Mouse (Mus musculus) lung, postnatal 36 days (tissue): ENCODE results near the gene Slc35e4.
"Not testable (repeated sequence)": the region's sequence is repeated elsewhere in the genome, so short reads cannot be mapped to it uniquely, and the experiment has no call there.

Experiments used
- DNase-seq: peaks from one replicate; pipeline ENCODE4 v3.0.0; 2022; ENCODE audit warnings: mixed read lengths

The Slc35e4 gene

DNA sequence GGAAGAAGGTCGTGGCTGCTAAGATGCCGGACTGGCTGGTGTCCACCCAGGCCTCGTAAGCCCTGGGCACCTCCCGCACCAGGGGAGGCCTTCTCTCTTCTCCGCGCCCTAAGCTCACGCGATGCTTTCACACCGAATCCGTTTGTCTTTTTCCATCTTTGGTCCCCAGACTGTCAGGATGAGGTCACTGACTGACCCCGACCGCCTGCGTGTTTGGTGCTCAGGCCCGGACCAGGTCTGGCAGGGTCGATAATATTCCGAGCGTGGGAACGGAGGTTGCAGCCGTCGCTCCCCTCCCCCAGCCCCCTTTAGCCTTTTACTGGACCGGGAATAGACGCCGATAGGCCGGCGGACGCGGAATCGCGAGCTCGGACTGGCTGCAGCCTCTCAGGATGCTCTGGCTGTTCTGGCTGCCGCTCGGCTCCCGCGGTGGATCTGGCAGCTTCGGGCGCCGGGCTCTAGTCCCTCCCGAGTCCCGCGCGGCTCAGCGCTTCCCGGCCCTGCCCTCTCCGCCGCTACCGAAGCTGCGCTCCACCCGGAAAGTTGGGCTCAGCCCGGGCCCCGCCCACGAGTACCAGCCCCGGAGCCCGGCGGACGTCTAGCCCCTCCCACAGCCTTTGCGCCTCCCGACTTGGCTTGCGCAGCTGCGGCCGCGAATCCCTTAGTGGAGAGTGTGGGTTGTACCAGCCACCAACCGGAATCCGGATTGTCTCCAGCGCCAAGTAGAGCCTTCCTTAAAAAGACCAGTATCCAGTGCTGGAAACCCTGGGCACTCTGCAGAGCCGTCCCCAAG lies 952 bp downstream of the Slc35e4 start:
- peak; percentile 96 for DNase-seq

DNA sequence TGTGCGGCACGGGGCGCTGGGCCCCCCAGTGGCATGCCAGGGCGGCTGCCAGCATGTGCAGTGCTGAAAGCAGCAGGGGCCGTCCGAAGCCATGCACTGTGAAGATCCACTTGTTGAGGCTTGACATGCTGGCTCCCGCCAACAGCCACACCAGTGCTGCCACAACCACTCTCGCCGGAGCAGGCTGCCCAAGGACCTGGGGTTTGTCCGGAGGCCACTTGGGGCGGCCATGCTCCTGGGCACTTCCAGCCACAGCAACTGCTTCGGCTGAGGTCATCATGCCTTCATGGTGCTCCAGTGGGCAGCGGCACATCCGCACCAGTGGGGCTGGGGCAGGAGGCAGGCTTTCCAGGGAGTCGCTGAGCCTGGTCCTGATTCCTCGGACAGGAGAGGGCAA lies 1.6 kb downstream of the Slc35e4 start:
- peak; percentile 41 for DNase-seq

DNA sequence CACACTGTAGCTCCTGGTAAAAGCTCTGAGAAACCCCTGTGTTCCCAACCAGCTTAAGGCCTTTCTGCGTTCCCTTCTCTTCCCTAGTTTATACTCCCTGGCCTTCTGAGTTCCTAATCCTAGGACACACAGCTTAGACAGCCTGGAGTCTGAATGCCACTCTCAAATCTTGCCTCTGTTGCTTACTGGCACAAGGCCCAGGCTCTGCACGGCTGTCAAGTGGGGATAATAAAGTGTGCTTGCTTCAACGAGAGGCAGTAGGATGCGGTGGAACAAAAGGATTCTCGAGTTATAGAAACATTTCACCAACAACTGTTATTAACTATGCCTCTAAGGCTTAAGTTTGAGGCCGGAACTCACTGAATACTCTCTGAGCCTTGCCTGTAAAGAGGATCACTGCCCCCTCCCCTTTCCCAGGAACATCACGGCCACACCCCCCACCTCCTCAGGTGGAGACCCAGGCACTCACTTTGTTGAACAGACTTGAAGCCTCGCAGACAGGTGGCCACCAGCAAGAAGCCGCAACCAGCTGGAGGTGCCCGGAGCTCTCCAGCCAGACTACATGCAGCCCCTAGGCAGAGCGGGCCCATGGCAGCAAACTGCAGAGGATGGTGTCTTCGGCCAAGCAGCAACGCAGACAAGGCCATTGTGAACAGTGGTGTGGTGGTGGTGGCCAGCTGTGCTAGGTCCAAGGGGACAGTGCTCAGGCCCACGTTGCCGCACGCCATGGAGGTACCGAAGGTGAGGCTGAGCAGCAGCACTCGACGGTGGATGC lies 2.2 kb downstream of the Slc35e4 start:
- DNase-seq: peak; percentile 50

DNA sequence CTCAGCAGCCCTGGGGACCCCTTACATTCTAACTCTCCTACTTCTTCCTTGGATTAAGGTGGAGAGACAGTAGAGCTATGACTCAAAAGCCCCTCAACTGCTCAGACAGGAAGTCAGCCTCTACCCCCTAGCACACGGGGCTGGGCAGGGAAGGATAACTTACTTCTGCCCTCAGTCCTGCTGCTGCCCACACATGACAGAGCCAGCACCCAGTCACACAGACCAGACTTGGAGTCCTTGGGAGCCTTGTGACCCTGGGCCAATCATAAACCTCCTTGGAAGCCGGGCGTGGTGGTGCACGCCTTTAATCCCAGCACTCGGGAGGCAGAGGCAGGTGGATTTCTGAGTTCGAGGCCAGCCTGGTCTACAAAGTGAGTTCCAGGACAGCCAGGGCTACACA lies 3.0 kb downstream of the Slc35e4 start:
- DNase-seq: not testable (repeated sequence)

DNA sequence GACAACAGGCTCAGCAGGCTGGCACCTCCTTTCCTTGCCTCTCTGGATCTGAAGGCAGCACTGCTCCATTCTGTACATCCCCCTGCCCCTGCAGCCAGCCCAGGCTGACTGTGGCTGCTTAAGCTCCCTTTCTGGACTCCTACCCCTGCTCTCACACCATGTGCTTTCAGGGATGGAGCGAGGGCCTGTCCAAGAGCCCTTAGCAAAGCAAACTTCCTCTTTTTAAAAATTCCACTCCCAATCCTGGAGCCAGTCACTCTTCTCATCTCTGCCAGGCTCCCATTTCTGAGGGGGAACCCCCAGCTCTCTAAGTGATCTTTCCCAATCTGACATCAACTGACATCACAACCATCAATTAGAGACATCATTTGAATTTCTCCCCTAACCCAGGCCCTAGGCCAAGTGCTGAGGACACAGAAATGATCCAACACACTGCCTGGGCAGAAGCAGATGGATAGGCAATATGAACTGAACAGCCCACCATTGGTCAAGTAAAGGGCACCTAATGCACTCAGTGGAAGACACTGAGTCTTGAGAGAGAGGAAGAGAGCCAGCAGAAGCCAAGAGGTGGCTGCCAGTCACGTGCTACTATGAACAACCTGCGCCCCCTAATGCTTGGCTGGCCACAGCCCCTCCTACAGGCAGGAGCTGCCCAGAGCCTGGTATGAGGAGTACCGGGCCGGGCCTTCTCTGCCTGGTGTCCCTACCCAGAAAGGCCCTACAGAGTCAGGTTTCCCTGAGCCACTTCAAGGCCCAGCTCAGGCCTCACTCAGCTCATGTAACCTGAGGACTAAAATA lies 3.8 kb downstream of the Slc35e4 start:
- DNase-seq: peak; percentile 51

DNA sequence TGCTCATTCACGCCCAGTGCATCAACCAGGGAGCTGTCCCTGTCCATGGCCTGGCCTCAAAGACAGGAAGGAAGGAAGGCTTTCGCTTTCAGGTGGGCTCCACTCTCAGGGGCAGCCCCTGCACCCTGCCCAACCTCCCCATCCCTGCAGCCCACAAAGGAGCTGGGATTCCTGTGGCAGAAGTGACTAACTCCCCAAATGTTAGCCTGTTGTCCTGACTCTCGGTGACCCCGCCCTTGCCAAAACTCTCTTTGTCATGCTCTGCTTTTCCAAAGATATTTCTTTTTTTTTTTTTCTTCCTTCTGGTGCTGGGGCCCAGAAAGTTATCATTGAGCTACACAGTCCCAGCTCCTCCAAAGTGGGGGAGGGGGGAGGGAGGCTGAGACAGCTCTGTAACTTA lies 5.2 kb downstream of the Slc35e4 start:
- DNase-seq: no peak

DNA sequence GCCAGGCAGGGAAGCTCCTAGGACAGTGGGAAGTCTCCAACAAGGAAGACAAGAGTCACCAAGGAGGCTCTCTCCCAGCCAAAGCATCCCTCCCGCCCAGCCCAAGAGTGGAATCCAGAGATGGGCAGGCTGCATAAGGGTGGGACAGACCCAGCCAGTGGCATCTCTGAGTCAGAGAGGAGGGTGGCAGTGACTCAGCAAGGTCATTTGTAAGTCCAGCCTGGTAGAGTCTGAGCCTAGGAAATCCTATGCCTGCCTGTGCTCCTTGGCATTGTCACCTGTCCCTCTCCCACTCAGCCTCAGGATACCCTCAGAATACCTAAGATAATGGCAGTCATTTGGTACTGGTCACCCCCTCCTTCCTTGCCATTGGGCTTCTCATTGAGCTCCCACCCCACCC lies 9.0 kb downstream of the Slc35e4 start:
- DNase-seq: no peak

DNA sequence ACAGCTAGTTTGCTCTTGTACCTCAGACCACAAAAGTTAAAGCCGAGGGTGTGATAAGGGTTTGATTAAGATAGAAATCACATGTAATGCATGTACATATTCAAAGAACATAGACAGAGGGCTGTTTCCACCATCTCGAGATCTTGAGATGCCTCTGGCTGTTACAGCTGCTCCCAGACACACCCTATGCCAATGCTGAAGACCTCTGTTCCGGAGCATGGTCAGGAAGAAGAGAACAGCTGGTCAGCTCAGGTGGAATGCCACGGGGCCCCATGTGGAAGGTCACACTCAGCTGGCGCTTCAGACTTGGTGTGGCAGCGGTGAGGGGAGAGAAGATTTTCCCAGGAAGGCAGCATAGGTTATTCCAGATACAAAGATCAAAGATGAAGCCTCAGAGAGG lies 9.8 kb downstream of the Slc35e4 start:
- no peak for DNase-seq

DNA sequence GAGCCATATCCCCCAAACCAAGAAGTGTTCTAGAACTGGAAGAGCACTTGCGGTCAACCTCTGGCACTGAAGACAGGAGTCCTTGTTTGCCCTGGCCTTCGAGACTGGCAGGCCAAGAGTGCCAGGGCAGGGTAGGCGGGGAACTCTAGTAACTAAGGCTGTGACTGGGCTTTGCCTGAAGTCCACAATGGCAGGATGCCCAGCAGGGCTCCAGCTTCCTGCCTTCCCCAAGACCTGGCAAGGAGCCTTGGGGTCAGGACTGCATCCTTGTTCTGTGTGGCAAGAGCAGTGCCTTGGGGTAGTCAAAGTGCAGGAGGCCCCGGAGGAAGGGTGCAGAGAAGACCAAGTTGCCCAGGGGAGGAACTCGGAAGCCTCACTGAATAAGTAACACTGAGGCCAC lies 11.4 kb downstream of the Slc35e4 start:
- DNase-seq: peak; percentile 96

DNA sequence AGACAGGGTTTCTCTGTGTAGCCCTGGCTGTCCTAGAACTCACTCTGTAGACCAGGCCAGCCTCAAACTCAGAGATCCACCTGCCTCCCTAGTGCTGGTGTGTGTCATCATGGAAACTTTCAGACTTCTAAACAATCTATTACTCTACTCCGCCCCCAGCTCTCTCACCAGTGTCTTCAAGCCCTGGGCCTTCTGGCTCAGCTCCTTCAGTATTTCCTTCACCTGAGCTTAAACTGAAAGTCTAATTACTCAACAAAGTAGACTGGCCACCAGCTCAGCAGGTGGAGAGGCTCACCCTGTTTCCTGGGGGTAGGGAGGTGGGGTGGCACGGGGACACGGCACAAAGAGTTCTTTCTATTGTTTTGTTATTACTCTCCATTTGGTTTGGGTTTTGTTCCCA lies 11.9 kb downstream of the Slc35e4 start:
- DNase-seq: peak; percentile 41

DNA sequence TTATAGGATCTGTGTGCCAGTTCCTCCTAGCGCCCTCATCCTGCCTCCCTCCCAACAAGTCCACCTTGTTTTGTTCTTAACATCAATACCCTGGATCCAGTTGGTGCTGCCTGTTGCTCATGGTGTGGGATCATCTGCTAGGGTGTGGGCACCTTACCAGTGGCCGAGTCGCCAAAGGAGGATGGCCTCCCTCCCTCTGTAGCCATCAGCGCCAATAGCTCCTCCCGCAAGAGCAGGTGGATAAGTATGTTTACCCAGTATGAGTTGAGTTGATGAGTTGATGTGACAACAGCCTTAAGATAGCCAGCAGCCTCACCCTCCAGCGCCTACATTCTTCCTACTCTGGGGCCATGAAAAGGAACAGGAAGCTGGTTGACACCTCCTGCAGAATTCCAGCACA lies 14.2 kb downstream of the Slc35e4 start:
- no peak for DNase-seq

DNA sequence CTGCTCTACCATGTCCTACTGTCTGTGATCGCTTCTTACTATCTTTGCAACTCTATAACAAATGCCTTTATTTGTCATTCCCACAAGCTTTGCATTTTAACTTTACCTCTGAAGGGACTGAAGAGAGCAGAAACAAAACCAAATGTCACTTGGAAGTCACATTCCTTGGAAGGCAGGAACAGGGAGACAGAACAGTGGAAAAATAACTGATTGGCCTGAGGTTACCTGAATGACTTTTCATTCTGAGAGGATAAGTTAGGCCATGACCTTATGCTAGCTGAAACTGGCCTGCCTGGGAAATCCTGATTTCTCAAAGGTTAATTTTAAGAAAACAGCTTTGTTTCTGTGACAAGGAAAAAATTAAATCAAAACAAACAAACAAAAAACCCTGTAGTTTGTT lies 18.5 kb downstream of the Slc35e4 start:
- no peak for DNase-seq

DNA sequence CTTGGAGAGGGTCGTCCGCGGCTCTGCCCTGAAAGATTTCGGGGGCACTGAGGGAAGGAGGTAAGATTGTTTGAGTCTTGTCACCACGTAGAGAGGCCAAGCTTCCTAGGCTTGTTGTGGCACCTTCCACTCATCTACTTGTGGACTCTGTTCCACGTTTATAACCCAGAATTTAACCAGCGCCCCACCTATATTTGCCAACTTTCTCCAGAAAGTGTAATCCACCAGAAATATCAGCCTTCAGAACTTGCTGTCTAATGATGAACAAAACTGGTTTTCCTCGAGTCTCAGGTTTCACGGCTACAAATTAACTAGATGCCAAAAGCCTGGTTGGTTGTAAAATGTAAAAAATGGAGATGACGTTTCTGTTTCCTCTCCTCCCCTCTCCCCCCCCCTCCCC lies 19.0 kb downstream of the Slc35e4 start:
- DNase-seq: peak; percentile 12

DNA sequence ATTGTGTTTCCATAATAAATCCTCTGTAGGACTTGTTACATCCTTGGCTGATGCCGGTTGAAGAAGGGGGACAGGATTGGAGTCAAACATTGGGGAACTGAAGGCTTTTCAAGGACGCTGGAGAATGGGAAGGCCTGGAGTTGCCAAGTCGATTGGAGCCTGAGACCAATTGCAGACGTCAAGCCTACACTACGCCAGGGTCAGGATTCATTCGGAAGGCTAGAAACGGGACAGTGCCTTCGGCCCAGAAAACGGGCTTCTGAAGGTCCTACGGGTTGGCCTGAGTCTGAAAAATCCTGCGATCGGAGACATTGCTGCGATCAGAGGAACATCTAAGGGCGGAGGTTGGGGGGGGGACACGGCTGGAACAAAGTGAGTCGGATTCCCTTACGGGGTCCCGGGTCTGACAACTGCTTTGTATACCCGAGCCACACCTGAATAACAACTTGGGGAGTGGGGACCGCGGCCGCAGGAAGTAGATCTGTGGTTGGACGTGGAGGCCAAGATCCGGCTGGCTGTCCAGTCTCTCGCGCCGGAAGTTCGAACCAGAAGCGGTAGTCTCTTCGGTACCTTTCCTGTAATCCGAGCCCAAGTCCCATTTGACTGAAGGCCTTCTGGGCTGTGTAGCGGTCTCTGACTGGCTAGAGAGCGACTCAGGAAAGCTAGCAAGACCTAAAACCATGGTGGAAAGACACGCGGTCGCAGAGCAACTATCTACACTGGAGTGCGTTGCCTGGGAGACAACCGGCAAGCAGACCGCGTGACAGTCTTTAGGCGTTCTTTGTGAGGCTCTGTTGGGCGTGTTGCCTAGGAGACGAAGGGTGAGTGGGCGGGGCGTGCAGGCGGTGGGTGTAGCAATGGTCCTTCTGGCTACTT lies 19.8 kb downstream of the Slc35e4 start, which contains the start of the genes 4921536K21Rik and Dusp18:
Gene 4921536K21Rik, minus strand, starts transcription at position 693 of the 876 bp plus-strand sequence.
Gene Dusp18, plus strand, starts transcription at position 835 of the 876 bp plus-strand sequence.
- DNase-seq: peak; percentile 97

DNA sequence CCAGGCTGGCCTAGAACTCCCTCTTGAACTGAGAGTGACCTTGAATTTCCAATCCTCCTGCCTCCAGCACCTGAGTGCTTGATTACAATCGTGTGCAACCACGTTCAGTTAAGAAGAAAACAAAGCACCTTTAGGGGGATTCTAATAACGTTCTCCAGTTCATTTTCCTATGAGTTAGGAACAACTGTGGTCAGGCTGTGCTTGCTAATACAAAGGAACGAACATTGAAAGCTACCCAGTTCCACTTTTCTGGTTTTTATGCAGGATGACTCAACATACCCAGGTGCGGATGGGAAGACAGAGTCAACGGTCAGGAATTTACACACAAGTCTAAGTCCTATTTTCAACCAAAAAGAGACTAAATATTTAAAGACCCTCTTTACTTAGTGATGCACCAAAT lies 20.5 kb downstream of the Slc35e4 start:
- DNase-seq: no peak

DNA sequence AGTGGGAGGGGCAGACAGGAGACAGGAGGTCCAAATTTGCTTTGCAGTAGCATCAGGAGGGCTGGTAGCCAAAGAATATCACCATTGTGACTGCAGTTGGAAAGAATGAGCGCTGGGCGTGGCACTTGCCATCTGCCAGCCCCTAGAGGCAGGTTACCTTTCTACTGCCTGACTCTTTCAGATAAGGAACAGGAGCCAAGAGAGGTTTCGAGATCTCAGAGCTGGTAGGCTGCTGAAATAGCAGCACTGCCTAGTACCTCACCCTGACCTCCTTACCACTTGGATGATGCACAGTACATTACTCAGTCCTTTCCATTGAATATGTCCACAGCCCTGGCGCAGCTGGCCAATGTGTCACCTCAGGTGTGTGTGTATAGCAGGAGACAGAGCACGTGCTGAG lies 27.1 kb downstream of the Slc35e4 start:
- DNase-seq: no peak

DNA sequence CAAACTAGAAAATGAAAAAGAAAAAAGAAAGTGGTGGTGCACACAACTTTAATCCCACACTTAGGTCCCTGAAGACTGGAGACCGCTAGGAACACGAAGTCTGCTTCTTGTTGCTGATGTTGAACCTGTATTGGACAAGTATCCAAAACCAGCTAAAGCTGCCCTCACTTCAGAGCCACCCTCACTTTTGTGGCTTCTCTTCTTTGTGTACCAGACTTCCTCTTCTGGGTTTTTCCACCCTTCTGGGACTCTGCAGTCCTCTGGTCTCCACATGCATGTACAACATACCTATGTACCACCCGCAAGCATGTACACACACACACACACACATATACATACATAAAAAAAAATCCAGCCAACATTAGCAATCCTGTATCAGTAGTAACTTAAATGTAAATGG lies 30.8 kb downstream of the Slc35e4 start:
- no peak for DNase-seq

DNA sequence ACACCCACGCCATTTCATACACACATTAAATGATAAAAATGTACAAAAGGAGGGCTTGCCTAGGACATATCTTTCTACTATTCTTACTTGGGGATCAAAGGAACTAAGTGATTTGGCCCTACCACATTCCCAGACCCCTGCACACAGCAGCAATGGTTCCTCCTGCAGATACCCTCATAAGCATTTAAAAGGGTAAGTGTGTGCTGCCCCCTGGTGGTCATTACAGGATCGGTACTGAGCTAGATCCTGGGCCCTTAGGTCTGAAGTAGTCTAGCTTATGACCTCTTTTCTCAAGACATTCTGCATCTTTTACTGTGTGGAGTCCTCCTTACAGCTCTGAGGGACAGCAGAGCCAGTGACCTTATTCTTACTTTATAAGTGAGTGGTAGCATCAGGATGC lies 34.6 kb downstream of the Slc35e4 start:
- DNase-seq: peak; percentile 90

DNA sequence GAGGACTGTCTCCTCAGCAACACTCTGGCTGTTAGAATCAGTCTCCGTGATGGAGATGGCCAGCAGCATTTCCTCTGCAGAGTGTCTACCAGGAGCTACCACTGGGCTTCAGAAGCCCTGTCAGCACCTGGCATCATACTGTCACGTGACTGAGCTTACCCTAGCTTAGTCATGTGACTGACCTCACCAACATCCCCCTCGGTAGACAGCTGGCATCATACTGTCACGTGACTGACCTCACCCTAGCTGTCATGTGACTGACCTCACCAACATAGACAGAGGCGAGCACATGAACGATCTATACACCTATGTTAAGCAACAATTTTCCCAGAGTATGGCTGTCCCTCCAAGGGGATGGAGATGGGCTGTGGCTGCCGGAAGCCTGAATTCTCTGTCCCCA lies 35.8 kb downstream of the Slc35e4 start:
- DNase-seq: no peak

DNA sequence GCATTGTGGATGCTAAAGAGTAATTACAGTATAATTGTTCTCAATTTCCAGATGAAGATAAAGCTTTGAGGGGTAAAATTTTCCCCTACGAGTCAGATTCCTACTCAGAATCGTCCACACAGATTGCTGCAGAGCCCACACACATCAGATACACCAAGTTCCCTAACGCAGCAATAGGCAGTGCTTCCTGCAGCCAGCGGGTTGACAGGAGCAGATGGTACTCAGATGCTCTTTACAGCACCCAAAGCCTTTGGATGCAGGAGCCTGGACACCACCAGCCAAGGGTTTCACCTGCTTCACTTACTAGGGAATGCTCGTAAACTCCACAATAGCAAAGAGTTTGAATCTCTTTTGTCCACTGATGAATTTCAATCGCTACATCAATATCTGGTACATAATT lies 38.0 kb downstream of the Slc35e4 start:
- DNase-seq: no peak

DNA sequence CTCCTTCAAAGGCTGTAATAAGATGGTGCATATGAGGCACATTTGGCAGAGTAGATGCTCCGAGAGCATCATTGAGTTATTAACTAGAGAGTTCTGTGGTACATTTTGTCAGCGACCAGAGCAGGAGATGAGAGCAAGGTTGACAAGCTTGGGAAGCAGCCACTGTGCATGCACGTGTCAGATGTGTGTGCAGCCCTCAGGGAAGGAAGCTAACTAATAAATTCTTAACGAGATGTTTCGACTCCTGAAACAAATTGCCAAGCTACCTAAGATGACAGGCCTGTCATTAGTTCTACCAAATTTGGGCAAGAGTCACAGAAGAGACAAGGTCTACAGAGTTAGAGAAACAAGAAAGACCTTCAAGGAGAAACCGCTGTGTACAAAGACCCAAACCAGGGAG lies 50.1 kb downstream of the Slc35e4 start:
- DNase-seq: no peak

DNA sequence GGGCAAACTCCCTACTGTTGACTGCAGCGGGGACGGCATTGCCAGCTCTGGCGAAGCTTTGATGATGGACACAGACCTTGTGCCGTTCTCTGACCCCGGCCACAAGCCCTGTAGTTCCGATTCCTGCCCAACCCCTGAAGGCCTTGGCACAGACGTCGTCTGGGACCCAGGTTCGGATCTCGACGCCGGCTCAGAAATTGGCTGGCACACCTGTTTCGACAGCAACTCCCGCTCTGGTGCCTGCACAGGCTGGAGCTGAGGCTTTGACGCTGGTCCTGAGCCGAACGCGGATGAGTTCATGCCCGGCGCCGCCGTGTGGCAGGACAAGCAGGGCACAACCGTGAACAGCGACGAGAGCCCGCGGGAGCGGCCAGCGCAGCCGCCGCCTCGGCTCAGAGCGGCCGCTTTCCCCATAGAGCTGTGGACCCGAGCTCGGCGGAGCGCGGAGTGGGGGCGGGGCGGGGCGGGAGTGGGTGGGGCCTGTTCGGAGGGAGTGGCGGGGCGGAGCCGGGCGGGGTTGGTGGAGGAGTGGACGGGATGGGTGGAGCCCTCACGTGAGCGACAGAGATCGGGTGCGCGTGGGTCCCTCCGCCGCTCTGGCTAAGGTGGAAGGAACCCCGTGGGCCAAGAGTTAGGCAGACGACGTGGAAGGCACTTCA lies 50.9 kb downstream of the Slc35e4 start, which contains the start of gene Osbp2:
Gene Osbp2, minus strand, starts transcription at position 450 of the 659 bp plus-strand sequence.
- peak; percentile 65 for DNase-seq
